Mouse (Mus musculus): ENCODE data around the gene Gm20696. TPM values are rescaled to one million over a fixed set of nuclear protein-coding genes. Genes with fewer than 3 reads are reported as not detected.

The Gm20696 gene
- polyA plus RNA-seq, 1 experiment: not detected

DNA sequence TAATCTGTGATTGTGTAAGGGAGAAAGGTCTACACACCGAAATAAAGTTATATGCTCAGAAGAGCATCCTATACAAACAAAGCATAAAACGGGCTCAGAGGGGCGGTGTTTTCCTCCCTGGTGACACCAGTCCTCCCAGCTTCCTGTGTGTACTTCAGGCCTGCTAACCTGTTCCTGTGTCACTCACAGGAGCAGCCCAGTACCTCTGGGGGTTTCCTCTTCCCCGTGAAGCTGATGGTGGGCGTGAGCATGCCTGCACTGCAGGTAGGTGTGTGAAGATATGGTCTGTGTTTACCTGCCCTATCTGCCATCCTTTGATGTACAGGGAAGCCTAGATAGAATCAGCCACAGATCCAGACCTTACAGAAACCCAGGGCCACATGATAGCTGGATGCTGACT lies 286.5 kb downstream of the Gm20696 start:
- Histone ChIP-seq H3K9me3 (no peaks in the 10 kb centered on the region), H3K27me3 (replicated peaks) (no peaks in the 10 kb centered on the region), H3K36me3 (replicated peaks; ENCODE audit: low read length) (peaks cover 19% of the 10 kb centered on the region), H3K4me1 (peaks cover 65% of the 10 kb centered on the region), H3K4me3 (replicated peaks) (no peak overlapping the region)
- TF ChIP-seq FLI1 (IDR thresholded peaks at IDR 0.05; ENCODE audit: low read length): no peak
- no peak for TF ChIP-seq GATA1 (IDR thresholded peaks at IDR 0.05; ENCODE audit: borderline replicate concordance, low read length)

DNA sequence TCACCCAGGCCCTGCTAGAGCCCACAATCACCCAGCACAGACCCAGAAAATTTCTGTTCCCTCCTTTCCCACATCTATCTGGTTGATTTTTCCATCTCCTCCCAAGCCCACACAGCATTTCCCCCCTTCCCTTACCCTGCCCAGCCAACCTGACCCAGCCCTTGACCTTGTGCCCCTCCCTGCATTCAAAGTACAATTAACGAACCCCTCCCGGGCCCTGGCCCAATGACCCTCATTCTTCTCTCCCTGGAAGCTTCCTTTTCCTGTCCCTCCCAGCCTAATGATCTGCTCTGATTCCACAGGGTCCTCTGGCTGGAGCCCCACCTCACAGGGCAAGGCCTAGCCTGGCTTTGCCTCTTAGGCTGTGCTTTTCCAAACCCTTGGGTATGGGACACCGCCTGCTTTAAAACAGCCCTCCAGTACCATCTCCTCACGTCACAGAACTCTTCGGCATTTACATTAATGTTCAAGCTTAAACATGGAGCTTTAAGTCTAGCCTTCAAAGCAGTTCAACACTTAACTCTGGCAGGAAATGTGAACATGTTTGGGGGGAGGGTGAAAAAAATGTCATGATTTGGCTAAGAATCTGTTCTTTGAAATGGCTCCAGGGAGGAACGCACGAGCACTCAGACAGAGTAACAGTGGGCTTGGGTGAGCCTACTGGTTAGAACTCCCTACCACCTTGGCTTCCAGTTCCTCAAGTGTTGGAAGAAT lies 287.4 kb downstream of the Gm20696 start:
- peaks cover 19% of the 10 kb centered on the region for H3K36me3 ChIP-seq (replicated peaks; ENCODE audit: low read length)
- H3K4me1 ChIP-seq: peaks cover 63% of the 10 kb centered on the region
- H3K27me3 ChIP-seq (replicated peaks): no peaks in the 10 kb centered on the region
- no peak overlapping the region for H3K4me3 ChIP-seq (replicated peaks)
- no peaks in the 10 kb centered on the region for H3K9me3 ChIP-seq
- no peak for TF ChIP-seq FLI1 (IDR thresholded peaks at IDR 0.05; ENCODE audit: low read length)
- no peak for TF ChIP-seq GATA1 (IDR thresholded peaks at IDR 0.05; ENCODE audit: borderline replicate concordance, low read length)

DNA sequence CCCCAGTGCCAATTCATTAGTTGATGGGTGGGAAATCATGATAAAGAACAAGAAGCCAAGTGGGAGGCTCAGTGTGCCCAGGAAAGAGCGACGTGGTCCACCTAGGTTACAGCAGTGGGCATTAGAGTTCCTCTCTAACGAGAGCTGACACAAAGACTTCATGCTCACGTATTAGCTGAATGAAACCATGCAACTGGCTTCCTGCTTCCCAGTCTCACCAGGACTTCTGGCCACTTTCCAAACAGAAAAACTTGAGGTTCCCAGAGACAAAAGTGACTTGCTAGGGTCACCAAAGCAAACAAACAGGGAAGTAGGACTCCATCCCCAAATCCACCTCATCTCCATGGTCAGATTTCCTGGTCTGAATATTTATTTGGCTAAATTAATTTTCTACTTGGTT lies 288.9 kb downstream of the Gm20696 start:
- peaks cover 26% of the 10 kb centered on the region for H3K36me3 ChIP-seq (replicated peaks; ENCODE audit: low read length)
- H3K9me3 ChIP-seq: peaks cover 3% of the 10 kb centered on the region; the same call in 1 of the 2 replicates
- no peak for TF ChIP-seq GATA1 (IDR thresholded peaks at IDR 0.05; ENCODE audit: borderline replicate concordance, low read length)
- no peak for TF ChIP-seq FLI1 (IDR thresholded peaks at IDR 0.05; ENCODE audit: low read length)
- H3K27me3 ChIP-seq (replicated peaks): no peaks in the 10 kb centered on the region
- H3K4me1 ChIP-seq: peaks cover 54% of the 10 kb centered on the region
- no peak overlapping the region for H3K4me3 ChIP-seq (replicated peaks)

DNA sequence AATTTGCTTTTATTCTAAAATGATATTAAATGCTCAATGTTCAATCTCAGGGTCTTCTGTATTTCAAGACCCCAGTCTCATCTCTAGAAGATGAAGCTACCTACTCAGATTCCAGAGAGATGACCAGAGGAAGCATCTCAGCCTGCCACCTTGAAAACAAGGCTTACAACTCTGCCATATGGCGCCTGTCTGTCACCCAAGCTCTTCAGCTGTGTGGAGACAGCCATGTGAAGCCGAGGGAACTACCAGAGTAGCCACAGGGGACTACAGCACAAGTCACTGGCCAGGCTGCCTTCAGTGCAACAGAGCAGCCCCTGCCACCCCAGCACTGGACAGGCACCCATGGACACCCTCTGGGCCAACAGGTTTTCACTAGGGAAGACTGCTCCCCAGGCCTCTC lies 289.5 kb downstream of the Gm20696 start:
- no peak overlapping the region for H3K4me3 ChIP-seq (replicated peaks)
- H3K27me3 ChIP-seq (replicated peaks): no peaks in the 10 kb centered on the region
- peaks cover 6% of the 10 kb centered on the region; the same call in 1 of the 2 replicates for H3K9me3 ChIP-seq
- H3K36me3 ChIP-seq (replicated peaks; ENCODE audit: low read length): peaks cover 30% of the 10 kb centered on the region
- peaks cover 53% of the 10 kb centered on the region for H3K4me1 ChIP-seq
- TF ChIP-seq FLI1 (IDR thresholded peaks at IDR 0.05; ENCODE audit: low read length) (no peak), GATA1 (IDR thresholded peaks at IDR 0.05; ENCODE audit: borderline replicate concordance, low read length) (no peak)

DNA sequence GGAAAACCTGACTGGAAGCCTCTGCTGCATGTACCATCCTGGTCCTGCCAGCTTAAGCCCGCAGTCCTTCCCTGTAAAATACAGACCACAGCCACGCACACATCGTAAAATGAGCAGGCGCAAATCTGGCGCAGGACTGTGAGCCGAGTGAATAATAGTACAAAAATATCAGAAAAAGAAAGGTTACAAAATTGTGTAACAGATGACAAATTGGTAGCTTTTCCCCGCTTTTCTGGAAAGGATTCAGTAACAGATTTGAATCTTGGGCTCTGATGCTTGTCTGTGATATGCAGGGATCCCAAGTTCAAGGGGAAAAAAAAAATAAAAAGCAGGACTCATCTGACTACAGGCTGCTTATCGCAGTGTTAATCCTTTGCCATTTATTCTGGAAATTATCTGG lies 289.9 kb downstream of the Gm20696 start:
- H3K4me3 ChIP-seq (replicated peaks): no peak overlapping the region
- H3K9me3 ChIP-seq: peaks cover 6% of the 10 kb centered on the region; the same call in 1 of the 2 replicates
- peaks cover 29% of the 10 kb centered on the region for H3K36me3 ChIP-seq (replicated peaks; ENCODE audit: low read length)
- no peaks in the 10 kb centered on the region for H3K27me3 ChIP-seq (replicated peaks)
- no peak for TF ChIP-seq FLI1 (IDR thresholded peaks at IDR 0.05; ENCODE audit: low read length)
- H3K4me1 ChIP-seq: peaks cover 54% of the 10 kb centered on the region

DNA sequence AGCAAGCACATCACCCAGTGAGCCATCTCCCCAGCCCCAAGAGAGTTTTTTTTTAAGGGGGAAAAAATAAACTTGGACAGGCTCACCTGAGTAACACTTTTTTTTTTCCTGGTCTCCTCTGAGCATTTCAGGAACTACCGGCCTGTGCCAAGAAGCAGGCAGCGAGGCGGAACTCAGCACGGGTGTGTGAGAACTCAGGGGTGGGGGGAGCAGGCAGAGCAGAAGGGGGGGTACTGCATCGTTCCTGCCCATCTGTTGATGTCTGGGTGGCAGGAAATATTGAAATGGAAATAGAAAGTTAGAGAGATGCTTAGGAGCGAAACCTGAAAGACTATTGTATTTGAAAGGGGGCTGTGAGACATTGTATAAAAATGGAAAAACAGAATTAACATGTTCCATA lies 290.7 kb downstream of the Gm20696 start:
- Histone ChIP-seq H3K4me1 (peaks cover 54% of the 10 kb centered on the region), H3K36me3 (replicated peaks; ENCODE audit: low read length) (peaks cover 31% of the 10 kb centered on the region), H3K27me3 (replicated peaks) (no peaks in the 10 kb centered on the region), H3K9me3 (peaks cover 6% of the 10 kb centered on the region; the same call in 1 of the 2 replicates), H3K4me3 (replicated peaks) (no peak overlapping the region)
- TF ChIP-seq FLI1 (IDR thresholded peaks at IDR 0.05; ENCODE audit: low read length): no peak
- TF ChIP-seq GATA1 (IDR thresholded peaks at IDR 0.05; ENCODE audit: borderline replicate concordance, low read length): no peak

DNA sequence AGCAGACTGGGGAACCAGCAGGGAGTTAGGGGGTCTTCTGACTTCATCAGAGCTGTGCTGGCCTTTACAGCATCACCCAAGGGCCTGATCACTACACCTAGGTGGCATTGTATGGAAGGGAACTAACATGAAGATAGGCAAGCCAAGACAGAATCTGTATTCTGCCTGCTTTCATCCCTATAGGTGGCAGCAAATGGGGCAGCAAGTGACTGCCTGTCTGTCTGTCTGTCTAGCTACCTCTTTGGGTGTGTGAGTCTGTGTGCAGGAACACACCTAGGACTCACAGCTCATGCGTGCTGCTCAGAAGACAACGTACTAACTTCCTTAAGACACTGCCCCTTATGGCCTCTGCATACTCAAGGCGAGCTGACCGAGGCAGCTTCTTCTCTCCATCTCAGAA lies 291.2 kb downstream of the Gm20696 start:
- no peak for TF ChIP-seq GATA1 (IDR thresholded peaks at IDR 0.05; ENCODE audit: borderline replicate concordance, low read length)
- TF ChIP-seq FLI1 (IDR thresholded peaks at IDR 0.05; ENCODE audit: low read length): no peak
- H3K4me1 ChIP-seq: peaks cover 58% of the 10 kb centered on the region
- no peak overlapping the region for H3K4me3 ChIP-seq (replicated peaks)
- peaks cover 6% of the 10 kb centered on the region; the same call in 1 of the 2 replicates for H3K9me3 ChIP-seq
- no peaks in the 10 kb centered on the region for H3K27me3 ChIP-seq (replicated peaks)
- peaks cover 34% of the 10 kb centered on the region for H3K36me3 ChIP-seq (replicated peaks; ENCODE audit: low read length)

DNA sequence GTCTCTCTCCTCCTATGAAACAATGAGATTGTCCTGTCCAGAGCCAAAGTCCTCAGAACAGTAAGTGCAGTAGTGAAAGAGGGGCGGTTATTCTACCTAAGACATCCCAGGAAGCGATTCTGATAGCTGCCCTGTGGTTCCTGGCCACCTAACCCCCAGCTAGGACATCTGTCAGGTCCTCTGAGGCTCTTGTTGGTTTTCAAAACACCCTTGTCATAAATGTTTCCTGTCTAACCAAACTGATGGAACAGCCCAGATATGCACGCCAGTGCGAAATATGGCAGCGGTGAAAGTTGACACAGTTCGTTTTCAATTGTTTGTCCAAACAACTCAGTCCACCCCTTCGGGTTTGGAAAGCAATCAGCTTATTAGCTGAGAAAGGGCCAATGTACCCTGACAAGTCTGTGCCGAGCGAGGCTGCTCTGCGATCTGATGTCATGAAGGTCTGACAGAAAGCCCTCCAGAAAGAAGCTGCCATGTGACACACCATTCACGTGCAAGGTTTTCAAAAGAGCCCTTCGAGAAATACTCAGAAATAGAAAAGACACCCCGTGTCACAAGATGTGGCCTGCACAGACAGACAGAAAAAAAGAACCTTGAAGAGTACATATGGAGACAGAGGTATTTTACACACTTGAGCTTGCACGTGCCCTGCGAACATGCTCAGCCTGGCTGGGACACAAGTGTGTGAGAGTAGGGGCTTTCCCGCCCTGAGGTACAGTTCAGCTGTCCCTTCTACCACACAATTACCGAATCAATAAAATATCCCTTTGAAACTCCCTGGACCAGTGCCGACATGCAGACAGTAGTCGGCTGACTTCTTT lies 291.9 kb downstream of the Gm20696 start:
- Histone ChIP-seq H3K4me3 (replicated peaks) (no peak overlapping the region), H3K4me1 (peaks cover 61% of the 10 kb centered on the region)

DNA sequence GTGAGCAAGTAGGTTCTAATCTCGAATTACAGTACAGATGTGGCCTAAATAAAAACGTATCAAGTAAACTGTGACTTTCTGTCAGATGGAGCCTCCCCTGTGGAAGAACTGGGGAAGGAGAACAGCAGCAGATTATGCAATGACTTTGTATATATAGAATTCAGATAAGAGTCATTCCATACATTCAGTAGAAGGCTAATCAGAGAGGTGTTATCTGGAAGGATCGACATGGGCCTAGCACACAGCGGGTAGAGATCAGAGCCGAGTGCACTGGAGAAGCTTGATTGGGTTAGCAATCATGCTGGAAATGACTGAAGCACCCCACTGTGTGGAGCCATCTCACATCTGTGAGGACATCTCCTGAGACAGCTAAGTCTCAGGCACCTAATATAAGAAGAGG lies 294.2 kb downstream of the Gm20696 start:
- Histone ChIP-seq H3K36me3 (replicated peaks; ENCODE audit: low read length) (peaks cover 38% of the 10 kb centered on the region), H3K9me3 (peaks cover 6% of the 10 kb centered on the region; the same call in 1 of the 2 replicates), H3K27me3 (replicated peaks) (no peaks in the 10 kb centered on the region), H3K4me1 (peaks cover 61% of the 10 kb centered on the region), H3K4me3 (replicated peaks) (no peak overlapping the region)
- TF ChIP-seq FLI1 (IDR thresholded peaks at IDR 0.05; ENCODE audit: low read length) (no peak), GATA1 (IDR thresholded peaks at IDR 0.05; ENCODE audit: borderline replicate concordance, low read length) (no peak)

More for the DNA sequence above, 291.9 kb downstream of the Gm20696 start:
- H3K9me3 ChIP-seq: peaks cover 6% of the 10 kb centered on the region; the same call in 1 of the 2 replicates
- H3K36me3 ChIP-seq (replicated peaks; ENCODE audit: low read length): peaks cover 38% of the 10 kb centered on the region
- TF ChIP-seq GATA1 (IDR thresholded peaks at IDR 0.05; ENCODE audit: borderline replicate concordance, low read length): no peak
- no peak for TF ChIP-seq FLI1 (IDR thresholded peaks at IDR 0.05; ENCODE audit: low read length)
- H3K27me3 ChIP-seq (replicated peaks): no peaks in the 10 kb centered on the region

DNA sequence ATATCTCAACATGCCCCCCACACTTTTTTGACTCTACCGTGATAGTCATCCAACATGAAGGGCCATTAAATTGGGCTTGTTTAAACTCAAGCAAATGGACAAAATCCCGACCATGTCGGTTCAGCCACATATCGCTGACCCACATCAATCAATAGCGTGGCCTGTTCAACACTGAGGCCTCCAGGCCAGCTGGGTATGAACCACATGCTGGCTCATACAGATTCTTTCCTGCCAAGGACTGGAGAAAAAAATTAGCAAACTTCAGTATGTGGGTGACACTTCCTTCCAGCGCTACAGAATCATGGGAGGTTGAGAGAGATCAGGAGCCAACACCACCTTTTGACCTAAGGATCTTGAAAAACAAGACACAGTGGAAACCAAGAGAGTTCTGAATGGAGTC lies 294.6 kb downstream of the Gm20696 start:
- TF ChIP-seq GATA1 (IDR thresholded peaks at IDR 0.05; ENCODE audit: borderline replicate concordance, low read length): no peak
- no peak for TF ChIP-seq FLI1 (IDR thresholded peaks at IDR 0.05; ENCODE audit: low read length)
- Histone ChIP-seq H3K9me3 (peaks cover 6% of the 10 kb centered on the region; the same call in 1 of the 2 replicates), H3K27me3 (replicated peaks) (no peaks in the 10 kb centered on the region), H3K4me1 (peaks cover 64% of the 10 kb centered on the region), H3K36me3 (replicated peaks; ENCODE audit: low read length) (peaks cover 41% of the 10 kb centered on the region), H3K4me3 (replicated peaks) (no peak overlapping the region)
